Mouse (Mus musculus) Muller cell, postnatal 12 days (primary cell): Measurements from ENCODE around the gene Dnah7c.
"Not testable (repeated sequence)": the region's sequence is repeated elsewhere in the genome, so short reads cannot be mapped to it uniquely, and the experiment has no call there.

Experiments
- DNase-seq: peaks from one replicate; pipeline ENCODE4 v3.0.0-alpha.2; 2015; ENCODE audit errors: inconsistent ontology term

Dnah7c gene

GRCm38 (mm10) chr1:46729731-46730130, 304.3 kb downstream of the Dnah7c start:
- not testable (repeated sequence) for DNase-seq

DNA sequence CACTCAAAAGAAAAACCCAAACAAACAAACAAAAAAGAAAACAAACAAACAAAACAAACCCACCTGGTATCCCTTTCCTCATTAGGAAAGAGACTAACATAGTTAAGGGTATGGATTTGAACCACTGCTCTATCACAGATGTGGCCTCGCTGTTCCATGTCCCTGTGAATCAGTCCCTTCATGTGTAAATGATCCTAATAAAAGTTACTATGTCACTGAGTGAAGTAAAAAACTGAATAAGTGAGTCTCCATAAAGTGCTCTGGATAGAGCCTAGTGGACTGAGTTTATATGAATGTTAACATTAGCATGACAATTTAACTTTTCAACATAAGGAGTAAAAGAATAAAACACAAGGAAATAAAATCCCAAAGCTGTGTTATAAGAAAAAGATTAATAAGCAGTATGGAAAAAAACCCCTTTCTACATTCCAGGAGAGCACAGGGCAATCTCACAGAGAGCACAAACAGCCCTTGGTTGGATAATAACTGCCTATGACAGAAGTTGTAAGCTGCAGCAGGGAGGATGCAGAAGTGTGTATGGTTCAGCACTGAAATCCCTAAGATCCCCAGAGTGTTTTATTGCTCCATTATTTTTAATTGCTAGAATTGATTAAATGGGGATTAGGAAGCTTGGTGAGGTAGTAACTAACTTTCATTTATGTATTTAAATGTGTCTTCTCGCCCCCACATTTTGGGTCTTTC, 308.2 kb downstream of the Dnah7c start:
- not testable (repeated sequence) for DNase-seq

DNA sequence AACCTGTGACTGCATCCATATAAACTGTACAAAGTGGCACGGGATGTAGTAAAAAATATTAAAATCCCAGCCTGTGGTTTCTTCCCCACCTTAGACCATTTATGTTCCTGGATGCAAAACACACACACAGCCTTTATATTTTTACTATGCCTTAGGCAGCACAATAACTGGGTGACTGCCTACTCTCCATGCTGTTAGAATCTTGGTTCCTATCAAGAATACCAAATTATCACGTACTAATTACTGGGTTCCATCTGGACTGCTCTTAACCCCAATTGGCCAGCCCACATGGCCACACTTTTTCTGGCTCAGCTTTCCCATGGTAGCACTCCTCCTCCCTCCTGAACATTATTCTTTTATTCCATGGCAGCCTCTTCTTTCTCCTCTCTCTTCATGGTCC, 309.1 kb downstream of the Dnah7c start:
- not testable (repeated sequence) for DNase-seq

DNA sequence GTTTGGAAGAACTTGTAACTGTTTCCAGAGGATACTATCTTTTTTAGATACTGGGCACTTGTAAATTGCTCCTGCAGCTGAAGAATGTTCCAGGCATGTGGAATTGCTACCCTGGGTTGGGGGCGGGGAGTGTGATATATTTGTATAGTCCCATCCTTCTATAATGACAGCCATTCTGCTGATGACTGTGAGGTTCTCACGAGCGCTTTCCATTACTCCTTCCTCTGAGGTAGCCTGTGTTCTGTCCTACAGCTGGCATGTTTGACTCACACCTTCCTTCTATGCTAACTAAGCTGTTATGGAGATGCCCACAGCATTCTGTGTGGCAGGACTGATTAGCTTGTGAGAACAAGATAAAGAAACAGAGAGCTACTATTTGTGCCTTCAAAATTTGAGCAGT, 339.2 kb downstream of the Dnah7c start:
- DNase-seq, result not testable (repeated sequence)

DNA sequence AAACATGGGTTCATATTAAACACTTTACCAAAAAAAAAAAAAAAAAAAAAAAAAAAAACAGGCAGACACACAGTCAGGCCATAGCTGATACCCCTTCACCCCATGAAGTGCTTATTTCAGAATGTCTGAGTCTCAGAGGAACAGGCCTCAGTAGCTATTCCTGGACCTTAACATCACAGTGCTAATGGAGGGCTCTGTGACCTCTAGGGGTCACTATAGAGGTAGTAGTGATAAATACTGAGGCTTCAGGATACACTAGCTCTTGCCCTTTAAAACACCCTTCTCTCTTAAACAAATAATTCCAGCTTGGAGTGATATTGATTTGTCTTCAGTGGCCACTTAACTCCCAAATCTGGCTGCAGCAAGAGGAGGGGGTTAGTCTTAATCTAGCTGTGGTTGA, 343.9 kb downstream of the Dnah7c start:
- DNase-seq, result not testable (repeated sequence)

GRCm38 (mm10) chr1:46770077-46770695, 344.8 kb downstream of the Dnah7c start:
- not testable (repeated sequence) for DNase-seq

- peak; percentile 87 for DNase-seq
Observed at GRCm38 (mm10) chr1:46782227-46782626, 356.8 kb downstream of the Dnah7c start.

GRCm38 (mm10) chr1:46805074-46805473, 379.7 kb downstream of the Dnah7c start:
- DNase-seq, result no peak

GRCm38 (mm10) chr1:46808630-46809029, 383.2 kb downstream of the Dnah7c start:
- DNase-seq, result not testable (repeated sequence)

GRCm38 (mm10) chr1:46817934-46818333, 392.5 kb downstream of the Dnah7c start:
- DNase-seq, result no peak

DNA sequence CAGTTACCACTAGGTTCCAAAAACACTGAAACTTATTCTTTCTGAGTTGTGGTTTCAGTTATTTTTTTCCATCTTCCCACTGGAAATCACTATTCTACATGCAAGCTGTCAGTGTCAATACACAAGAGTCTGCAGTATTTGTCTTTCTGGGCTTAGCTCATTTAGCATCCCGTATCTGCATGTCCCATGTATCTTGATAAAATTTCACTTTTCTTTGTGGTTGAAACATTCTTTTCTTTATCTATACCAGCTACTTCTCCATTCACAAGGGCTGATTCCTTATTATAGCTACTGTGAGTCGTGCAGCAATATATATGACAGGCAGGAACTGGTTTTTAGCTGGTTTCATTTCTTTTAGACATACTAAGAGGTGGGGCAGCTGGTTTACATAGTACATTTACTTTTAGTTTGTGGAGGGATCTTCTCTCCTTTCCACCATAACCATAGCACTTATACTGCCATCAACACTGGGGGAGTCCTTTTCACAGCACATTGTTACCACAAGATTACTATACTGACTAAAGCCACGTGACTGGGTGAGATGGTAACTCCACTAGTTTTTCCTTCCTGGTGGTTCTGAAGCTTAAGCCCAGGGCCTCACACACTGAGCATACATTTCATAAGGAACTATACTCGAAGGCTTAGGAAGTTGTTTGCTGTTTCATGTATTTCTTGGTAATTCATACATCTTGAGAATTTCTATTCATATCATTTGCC, 397.0 kb downstream of the Dnah7c start:
- no peak for DNase-seq

DNA sequence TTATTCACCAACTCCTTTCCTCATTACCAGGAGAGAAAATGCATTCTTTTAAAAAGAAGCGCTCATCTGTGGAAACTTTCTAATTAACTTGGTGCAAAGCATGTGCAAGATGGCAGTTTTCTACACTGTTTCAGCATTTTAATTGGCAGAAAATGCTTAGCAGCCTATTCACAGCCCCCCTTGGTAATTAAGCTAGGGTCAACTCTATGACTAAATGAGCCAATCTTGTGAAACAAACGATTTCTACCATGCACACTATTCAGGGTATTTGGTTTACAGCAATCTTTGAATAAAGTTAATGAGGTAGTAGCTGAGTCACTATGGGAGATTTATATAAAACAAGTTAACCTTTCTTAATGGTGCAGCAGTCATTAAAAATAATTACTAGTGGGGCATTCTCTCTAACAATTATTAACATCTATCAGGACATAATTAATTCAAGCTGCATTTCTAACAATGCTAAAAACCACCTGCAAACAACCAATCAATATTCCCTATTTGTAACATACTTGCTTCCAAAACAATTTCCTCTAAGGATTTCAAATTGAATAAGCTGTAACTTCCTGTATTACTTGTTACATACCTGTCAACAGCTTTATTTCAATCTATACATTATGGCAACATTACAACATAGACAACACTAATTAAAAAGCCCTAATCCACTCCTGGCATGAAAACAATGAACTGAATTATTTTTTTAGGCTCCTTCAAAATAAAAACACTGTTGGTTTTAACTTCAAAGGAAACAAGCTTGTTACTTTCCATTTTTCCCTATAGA, 404.9 kb downstream of the Dnah7c start:
- peak; percentile 96 for DNase-seq

DNA sequence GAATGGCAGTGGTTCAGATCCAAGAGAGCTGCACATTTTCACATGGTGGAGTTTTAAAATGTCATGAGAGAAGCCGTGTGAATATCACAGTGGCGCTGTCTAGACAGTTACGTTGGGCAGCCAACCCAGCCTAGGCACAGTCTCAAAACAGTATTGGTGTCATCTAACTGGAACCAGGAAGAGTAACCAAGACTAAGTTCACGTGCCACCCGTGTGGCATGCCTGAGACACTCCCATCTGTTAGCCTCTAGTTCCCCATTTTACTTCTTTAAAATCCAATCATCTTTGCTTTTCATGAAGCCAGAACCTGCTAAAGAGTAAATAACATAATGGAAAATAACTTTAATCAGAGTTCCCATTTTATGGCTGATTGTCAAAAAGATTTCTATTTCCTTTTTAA, 406.5 kb downstream of the Dnah7c start:
- no peak for DNase-seq

GRCm38 (mm10) chr1:46843406-46843805, 418.0 kb downstream of the Dnah7c start:
- DNase-seq, result no peak

DNA sequence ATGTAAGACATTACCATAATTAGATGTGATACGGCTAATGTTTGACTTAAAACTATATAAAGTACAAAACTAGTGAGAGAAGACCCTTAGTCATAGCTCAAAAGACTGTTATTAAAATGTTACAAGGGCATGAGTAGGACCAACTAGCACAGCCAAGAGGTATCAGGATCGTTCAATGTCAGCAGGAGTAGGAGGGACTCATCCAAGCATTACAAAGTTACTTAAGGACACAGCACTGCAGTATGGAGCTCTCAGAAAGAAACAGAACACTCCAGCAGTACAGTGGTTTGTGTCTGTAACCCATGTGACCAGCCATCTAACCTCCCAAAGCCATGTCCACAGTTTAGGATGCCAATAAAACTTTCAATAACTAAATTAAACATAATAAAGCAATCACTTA, 418.9 kb downstream of the Dnah7c start:
- DNase-seq, result no peak

DNA sequence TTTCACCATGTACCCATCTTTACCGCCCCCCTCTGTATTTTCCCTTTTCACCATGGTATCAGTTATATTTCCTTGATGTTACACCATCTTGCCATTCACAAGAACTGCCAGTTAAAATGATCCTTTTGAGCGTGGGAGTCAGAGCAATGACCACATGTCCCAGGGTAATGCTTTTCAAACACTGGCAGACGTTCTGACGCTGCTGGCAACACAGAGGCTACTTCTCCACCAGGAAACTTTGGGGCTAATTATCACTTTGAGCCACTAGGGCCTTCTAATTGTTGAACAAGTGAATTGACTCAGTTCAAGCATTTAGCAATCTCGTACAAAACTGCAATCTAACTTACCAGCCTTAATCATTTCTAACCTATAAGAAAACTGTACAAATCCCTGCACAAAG, 419.8 kb downstream of the Dnah7c start:
- DNase-seq, result peak; percentile 71

DNA sequence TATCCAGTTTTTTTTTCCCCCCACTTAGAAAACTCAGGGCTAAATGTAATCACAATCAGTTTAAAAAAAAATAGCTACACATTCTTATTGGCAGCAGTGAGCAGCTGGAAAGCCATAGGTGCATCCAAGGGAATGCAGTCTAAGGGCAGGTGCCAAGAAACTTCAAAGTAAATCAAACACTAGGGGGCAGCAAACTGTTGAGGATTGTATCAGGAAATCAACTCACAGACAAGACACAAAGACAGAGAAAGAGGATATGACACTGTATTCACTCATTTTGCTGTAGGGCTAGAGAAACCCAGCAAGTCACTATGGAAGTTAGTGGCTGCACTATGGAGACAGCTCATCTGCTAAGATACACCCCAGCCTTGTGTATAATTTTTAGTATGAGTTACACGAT, 424.4 kb downstream of the Dnah7c start:
- DNase-seq, result peak; percentile 51

DNA sequence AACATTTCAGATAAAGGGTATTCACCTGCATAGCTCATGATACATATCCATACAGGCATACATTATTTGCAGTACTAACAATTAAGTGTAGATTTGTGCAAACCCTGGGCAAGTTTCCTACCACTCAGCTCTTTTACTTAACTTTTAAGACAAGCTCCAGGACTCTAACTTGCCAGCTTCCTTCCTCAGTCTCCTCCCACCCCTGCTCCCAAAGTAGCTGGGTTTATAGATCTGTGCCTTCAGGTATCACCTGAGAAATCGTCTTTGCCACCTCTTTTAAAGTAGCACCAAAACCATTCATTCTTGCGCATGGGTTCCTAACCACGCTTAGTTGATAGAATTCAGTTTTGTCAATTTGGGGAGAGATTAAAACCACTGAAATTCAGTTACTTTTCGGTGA, 426.2 kb downstream of the Dnah7c start:
- DNase-seq, result no peak

DNA sequence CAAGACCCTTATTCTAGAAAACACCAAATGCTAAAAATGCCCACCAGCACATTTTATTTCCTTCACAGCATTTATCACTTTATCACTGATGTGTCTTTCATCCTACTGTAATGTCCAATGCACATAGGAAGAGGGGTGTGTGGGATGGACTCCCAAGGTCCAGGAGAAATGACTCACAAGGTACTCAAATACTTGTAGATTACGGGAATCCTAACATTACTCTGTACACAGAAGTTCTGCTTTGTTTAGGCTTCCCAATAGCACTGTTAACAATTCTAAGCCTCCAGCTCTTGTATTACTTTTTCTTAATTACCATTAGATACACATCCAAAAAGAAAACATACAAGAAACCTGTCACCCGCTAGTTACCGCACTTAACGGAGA, 426.8 kb downstream of the Dnah7c start:
- no peak for DNase-seq

- DNase-seq, result peak; percentile 84
Observed at GRCm38 (mm10) chr1:46852600-46853272, 427.3 kb downstream of the Dnah7c start.

- DNase-seq, result peak; percentile 98
Observed at GRCm38 (mm10) chr1:46853317-46854035, 428.1 kb downstream of the Dnah7c start.
